In genomic region chr2:79405661-79406405, GRCm38 (mm10) we compare ENCODE assay signal across 30 mouse cellular contexts. TPM values are rescaled to one million over a fixed set of nuclear protein-coding genes. Genes with fewer than 3 reads are reported as not detected.
A peak's percentile ranks its signal among the peaks of the same experiment; 100 is the strongest.
DNase-seq lines count a peak whose midpoint lies in the region; ATAC-seq and TF ChIP-seq lines count a peak whose summit lies in the region.
"Had no signal": no experiment of that assay in that cellular context is flagged by ENCODE, and none has a peak within 500 bp of the region (broad histone marks: within the 10 kb centered on the region; RNA-seq: fewer than 3 reads in every experiment).

No protein-coding gene starts in this region.

- ATAC-seq in intestine, embryonic 15.5 days: no peak
- ATAC-seq in forebrain, embryonic 13.5 days: no peak
- ATAC-seq: activated CD4-positive, CD25-positive, alpha-beta regulatory T cell, adult 4 months; forebrain, embryonic 14.5 days; midbrain, embryonic 13.5 days had no signal

- H3K4me2 ChIP-seq in intestine, embryonic 15.5 days (replicated peaks): no peak overlapping the region
- no peak overlapping the region for H3K4me2 ChIP-seq in forebrain, embryonic 13.5 days
- H3K4me2 ChIP-seq: kidney, embryonic 15.5 days; limb, embryonic 13.5 days; liver, embryonic 11.5 days; lung, embryonic 15.5 days; midbrain, embryonic 13.5 days; neural tube, embryonic 15.5 days had no signal

- H3K36me3 ChIP-seq in intestine, embryonic 15.5 days: no peaks in the 10 kb centered on the region
- no peaks in the 10 kb centered on the region for H3K36me3 ChIP-seq in forebrain, embryonic 13.5 days (ENCODE audit: poor library complexity, severe bottlenecking)
- H3K36me3 ChIP-seq: hindbrain, embryonic 10.5 days; kidney, embryonic 15.5 days; limb, embryonic 13.5 days; lung, embryonic 15.5 days; midbrain, embryonic 13.5 days; neural tube, embryonic 15.5 days had no signal

- no peak for TF ChIP-seq CTCF in cerebellum, adult 2 months (IDR thresholded peaks at IDR 0.05; ENCODE audit: borderline replicate concordance, insufficient read depth, low read depth, low read length)

- H3K4me3 ChIP-seq in cerebellum, adult 2 months (replicated peaks; ENCODE audit: insufficient read depth, low read depth, low read length): no peak overlapping the region
- H3K4me3 ChIP-seq in intestine, embryonic 15.5 days (replicated peaks): no peak overlapping the region
- H3K4me3 ChIP-seq in forebrain, embryonic 13.5 days: no peak overlapping the region
- H3K4me3 ChIP-seq: hindbrain, embryonic 10.5 days; kidney, embryonic 15.5 days; limb, embryonic 13.5 days; lung, embryonic 15.5 days; midbrain, embryonic 13.5 days; neural tube, embryonic 15.5 days had no signal

- H3K9me3 ChIP-seq in intestine, embryonic 15.5 days: no peaks in the 10 kb centered on the region
- no peaks in the 10 kb centered on the region for H3K9me3 ChIP-seq in forebrain, embryonic 13.5 days (replicated peaks)
- H3K9me3 ChIP-seq: hindbrain, embryonic 10.5 days; kidney, embryonic 15.5 days; limb, embryonic 13.5 days; lung, embryonic 15.5 days; midbrain, embryonic 13.5 days; neural tube, embryonic 15.5 days had no signal

- 14% methylated on average over 5 of the region's 5 CpGs for WGBS in cerebellum, adult 2 months
- 79% methylated on average over 5 of the region's 5 CpGs for WGBS in intestine, embryonic 15.5 days
- WGBS in forebrain, embryonic 13.5 days: 73% methylated on average over 5 of the region's 5 CpGs

- H3K27ac ChIP-seq in cerebellum, adult 2 months (ENCODE audit: insufficient read depth, low read length): peak overlapping the region; percentile 54; the same call in 1 of the 2 replicates
- H3K27ac ChIP-seq in intestine, embryonic 15.5 days: no peak overlapping the region
- H3K27ac ChIP-seq in forebrain, embryonic 13.5 days: no peak overlapping the region
- H3K27ac ChIP-seq: hindbrain, embryonic 10.5 days; kidney, embryonic 15.5 days; limb, embryonic 13.5 days; lung, embryonic 15.5 days; midbrain, embryonic 13.5 days; neural tube, embryonic 15.5 days had no signal

- peaks cover 21% of the 10 kb centered on the region; the same call in 1 of the 2 replicates for H3K4me1 ChIP-seq in cerebellum, adult 2 months (ENCODE audit: control insufficient read depth, insufficient read depth, low read length)
- no peaks in the 10 kb centered on the region for H3K4me1 ChIP-seq in intestine, embryonic 15.5 days (replicated peaks)
- H3K4me1 ChIP-seq in forebrain, embryonic 13.5 days: no peaks in the 10 kb centered on the region
- H3K4me1 ChIP-seq: hindbrain, embryonic 10.5 days; kidney, embryonic 15.5 days; limb, embryonic 13.5 days; lung, embryonic 15.5 days; neural tube, embryonic 15.5 days had no signal

- TF ChIP-seq POLR2A in cerebellum, adult 2 months (IDR thresholded peaks at IDR 0.05; ENCODE audit: borderline replicate concordance, insufficient read depth, low read length): peak; percentile 14; the same call in 1 of the 2 replicates

- intact Hi-C loops in left cerebral cortex, postnatal 4 days (cut with DNase I): no loop called here
- intact Hi-C loops in left cerebral cortex, postnatal 36 days (cut with DNase I): no loop called here

- H3K9ac ChIP-seq in intestine, embryonic 15.5 days: no peak overlapping the region
- no peak overlapping the region for H3K9ac ChIP-seq in forebrain, embryonic 13.5 days
- H3K9ac ChIP-seq: kidney, embryonic 15.5 days; limb, embryonic 13.5 days; lung, embryonic 15.5 days; midbrain, embryonic 13.5 days; neural tube, embryonic 15.5 days had no signal

- peak; percentile 87 for DNase-seq in left cerebral cortex, postnatal 4 days
- DNase-seq in left cerebral cortex, postnatal 36 days (ENCODE audit: low spot score in 2 of 2): no peak
- DNase-seq in cerebellum, adult 11 months: peak; percentile 79
- peak; percentile 85 to 93 for DNase-seq in cerebellum, adult 2 months
- DNase-seq in cerebellum, postnatal 14 days: peak; percentile 82 to 92
- DNase-seq in Muller cell, postnatal 12 days (ENCODE audit: inconsistent ontology term): no peak
- DNase-seq: adrenal gland, adult 8-10 months; B cell, adult 2 months; heart, postnatal 14 days; kidney, adult 18-20 months; kidney, postnatal 25 days; retina, postnatal 1 day; right cerebral cortex, postnatal 14 days had no signal

- no peaks in the 10 kb centered on the region for H3K27me3 ChIP-seq in cerebellum, adult 2 months (ENCODE audit: control insufficient read depth, insufficient read depth, low read length)
- H3K27me3 ChIP-seq in intestine, embryonic 15.5 days (replicated peaks): no peaks in the 10 kb centered on the region
- no peaks in the 10 kb centered on the region; the same call in 1 of the 2 replicates for H3K27me3 ChIP-seq in forebrain, embryonic 13.5 days
- H3K27me3 ChIP-seq: kidney, embryonic 15.5 days; limb, embryonic 13.5 days; lung, embryonic 15.5 days; midbrain, embryonic 13.5 days; neural tube, embryonic 15.5 days had no signal

RNA-seq across cellular contexts. Expression of gene Neurod1, which starts 50.7 kb away (rescaled TPM):
- total RNA-seq in left cerebral cortex, postnatal 4 days (2021): 10 to 100 TPM; 25.9 to 27.8 TPM
- 10 to 100 TPM; 14.6 to 18.9 TPM for total RNA-seq in left cerebral cortex, postnatal 36 days (2021)
- 240 and 303 TPM in 2 replicates for polyA plus RNA-seq in cerebellum, adult 2 months (2012; rRNA removed)
- 3.6 and 4.2 TPM in 2 replicates for polyA plus RNA-seq in intestine, embryonic 15.5 days (2015; fragmentation: Nextera tagmentation; extraction: Ambion mirVana)
- polyA plus RNA-seq in forebrain, embryonic 13.5 days (2015; fragmentation: Nextera tagmentation; extraction: Ambion mirVana): 48.8 and 52.5 TPM in 2 replicates
- total RNA-seq: adrenal gland, adult 8-10 months; common myeloid progenitor, adult 5-6 weeks; gastrocnemius, adult 8-10 months; gastrocnemius, postnatal 4 days; heart, postnatal 14 days; megakaryocyte progenitor cell, adult 5-6 weeks had no signal
- polyA plus RNA-seq: activated CD4-positive, CD25-positive, alpha-beta regulatory T cell, adult 4 months; heart, embryonic 14.5 days; limb, embryonic 13.5 days; lung, embryonic 15.5 days; testis, adult 2 months had no signal

RNA-seq across cellular contexts. Expression of gene Cerkl, which starts 50.8 kb away (rescaled TPM):
- total RNA-seq in left cerebral cortex, postnatal 4 days (2021): 1 to 10 TPM; 1.4 to 1.9 TPM
- total RNA-seq in left cerebral cortex, postnatal 36 days (2021): 1 to 10 TPM; 3.0 to 6.7 TPM
- 13.1 and 17.8 TPM in 2 replicates for polyA plus RNA-seq in cerebellum, adult 2 months (2012; rRNA removed)
- polyA plus RNA-seq in intestine, embryonic 15.5 days (2015; fragmentation: Nextera tagmentation; extraction: Ambion mirVana): 1.5 and 1.6 TPM in 2 replicates
- 1.7 and 2.4 TPM in 2 replicates for polyA plus RNA-seq in forebrain, embryonic 13.5 days (2015; fragmentation: Nextera tagmentation; extraction: Ambion mirVana)

Comparison
In these comparisons a context has a peak if more than half of its experiments do, and no peak if none do; other contexts are left out.
1. DNase-seq: peak in left cerebral cortex, postnatal 4 days (single experiment), cerebellum, adult 11 months (single experiment), cerebellum, adult 2 months (2 of 2) and cerebellum, postnatal 14 days (2 of 2); none in left cerebral cortex, postnatal 36 days (0 of 2) and Muller cell, postnatal 12 days (single experiment).